In genomic region chr17:67480463-67480862, GRCm38 (mm10) we compare ENCODE assay signal across 16 mouse cellular contexts.
"Had no signal": no experiment of that assay in that cellular context is flagged by ENCODE, and none has a peak within 500 bp of the region (broad histone marks: within the 10 kb centered on the region; RNA-seq: fewer than 3 reads in every experiment).

No protein-coding gene starts in this region.

- H3K9ac ChIP-seq: intestine, embryonic 15.5 days; limb, embryonic 12.5 days; liver, embryonic 13.5 days; neural tube, embryonic 13.5 days had no signal

- DNase-seq: kidney, adult 8-10 months; kidney, postnatal 10 days; kidney, postnatal 4 days; liver; liver, embryonic 13.5 days; lung, adult 18-20 months; lung, postnatal 10 days; lung, postnatal 4 days; midbrain, embryonic 14.5 days; right cerebral cortex, adult 18-20 months; right cerebral cortex, postnatal 25 days had no signal

- H3K4me1 ChIP-seq: intestine, embryonic 15.5 days; limb, embryonic 12.5 days; liver, embryonic 13.5 days; midbrain, embryonic 10.5 days; neural tube, embryonic 13.5 days had no signal

- ATAC-seq: intestine, embryonic 15.5 days had no signal

- H3K36me3 ChIP-seq: intestine, embryonic 15.5 days; limb, embryonic 12.5 days; liver, embryonic 13.5 days; midbrain, embryonic 10.5 days; neural tube, embryonic 13.5 days had no signal

- H3K27me3 ChIP-seq: intestine, embryonic 15.5 days; limb, embryonic 12.5 days; liver, embryonic 13.5 days; neural tube, embryonic 13.5 days had no signal

- H3K9me3 ChIP-seq: intestine, embryonic 15.5 days had no signal

- H3K4me3 ChIP-seq: intestine, embryonic 15.5 days; layer of hippocampus, adult 2 months; limb, embryonic 12.5 days; liver, embryonic 13.5 days; midbrain, embryonic 10.5 days; neural tube, embryonic 13.5 days had no signal

- H3K4me2 ChIP-seq: intestine, embryonic 15.5 days; limb, embryonic 12.5 days; liver, embryonic 13.5 days; neural tube, embryonic 13.5 days had no signal

- H3K27ac ChIP-seq: intestine, embryonic 15.5 days; layer of hippocampus, adult 2 months; limb, embryonic 12.5 days; liver, embryonic 13.5 days; midbrain, embryonic 10.5 days; neural tube, embryonic 13.5 days had no signal
